Mouse (Mus musculus) kidney, embryonic 16.5 days (tissue): Measurements from ENCODE around the gene Wipf3. TPM values are rescaled to one million over a fixed set of nuclear protein-coding genes. Genes with fewer than 3 reads are reported as not detected.
A peak's percentile ranks its signal among the peaks of the same experiment; 100 is the strongest.

Experiments used
- ATAC-seq: fragments of 200-750 bp; cut with Nextera tagmentation; 2 replicates; pipeline ENCODE4 v1.8.0; 2017; ENCODE audit warnings: moderate TSS enrichment; ENCODE audit not compliant: low FRiP score, low TSS enrichment
- H3K27ac ChIP-seq: fragments of 300-500 bp; sonication (generic); 2 replicates; pipeline ENCODE4 v1.5.1; 2014; ENCODE audit warnings: low read length
- H3K27me3 ChIP-seq: fragments of 300-500 bp; sonication (generic); 2 replicates; pipeline ENCODE4 v1.6.1; 2014; ENCODE audit warnings: low read length, control low read depth, mixed read lengths; ENCODE audit not compliant: insufficient read depth
- H3K36me3 ChIP-seq: fragments of 300-500 bp; sonication (generic); 2 replicates; pipeline ENCODE4 v1.6.1; 2014; ENCODE audit warnings: low read length, control low read depth, mixed read lengths; ENCODE audit not compliant: insufficient read depth
- H3K4me1 ChIP-seq: fragments of 300-500 bp; sonication (generic); 2 replicates; pipeline ENCODE4 v1.6.1; 2014; ENCODE audit warnings: low read length, control low read depth, mixed read lengths; ENCODE audit not compliant: insufficient read depth
- H3K4me2 ChIP-seq: fragments of 300-500 bp; sonication (generic); replicated peaks from 2 replicates; pipeline ENCODE4 v1.6.1; 2014; ENCODE audit warnings: low read depth, low read length
- H3K4me3 ChIP-seq: fragments of 300-500 bp; sonication (generic); 2 replicates; pipeline ENCODE4 v1.5.1; 2014; ENCODE audit warnings: mild to moderate bottlenecking, low read length
- H3K9ac ChIP-seq: fragments of 300-500 bp; sonication (generic); replicated peaks from 2 replicates; pipeline ENCODE4 v1.6.1; 2014; ENCODE audit warnings: low read length
- H3K9me3 ChIP-seq: fragments of 300-500 bp; sonication (generic); 2 replicates; pipeline ENCODE4 v1.6.1; 2016; ENCODE audit warnings: low read length, control low read depth
- WGBS: fragments of 180-500 bp; shearing (Covaris S2); extraction: QIAGEN DNeasy Blood & Tissue Kit; methylation state at CpG from one replicate; pipeline ENCODE4 v1.1.7; 2014; 5-methylcytosine and 5-hydroxymethylcytosine counted together
- polyA plus RNA-seq: library from polyadenylated mRNA; unstranded; fragments of >200 nt; fragmentation: Nextera tagmentation; extraction: Ambion mirVana; gene quantifications from 2 replicates; pipeline ENCODE4 v1.2.1, GENCODE M21; 2015

Wipf3 gene
- polyA plus RNA-seq, 1 experiment from 2014 or later: 3.1 TPM

- no peaks in the 10 kb centered on the region for H3K36me3 ChIP-seq
- ATAC-seq: no peak
- peak overlapping the region; percentile 65 for H3K9ac ChIP-seq
- 32% methylated on average over 7 of the region's 7 CpGs for WGBS
- H3K4me3 ChIP-seq: peak overlapping the region; percentile 57
- peaks cover 30% of the 10 kb centered on the region for H3K27me3 ChIP-seq
- H3K9me3 ChIP-seq: no peaks in the 10 kb centered on the region
- peak overlapping the region; percentile 92 for H3K4me2 ChIP-seq
- H3K4me1 ChIP-seq: peaks cover 12% of the 10 kb centered on the region
- H3K27ac ChIP-seq: no peak overlapping the region
Measured at GRCm38 (mm10) chr6:54430221-54430620, 818 bp downstream of the Wipf3 start.

- Histone ChIP-seq H3K36me3 (no peaks in the 10 kb centered on the region), H3K4me2 (no peak overlapping the region), H3K4me1 (peaks cover 12% of the 10 kb centered on the region), H3K27ac (no peak overlapping the region), H3K9me3 (no peaks in the 10 kb centered on the region), H3K27me3 (peaks cover 30% of the 10 kb centered on the region), H3K9ac (no peak overlapping the region), H3K4me3 (no peak overlapping the region)
- 84% methylated on average over 10 of the region's 10 CpGs for WGBS
- no peak for ATAC-seq
Measured at GRCm38 (mm10) chr6:54431761-54432160, 2.4 kb downstream of the Wipf3 start.

- WGBS: 83% methylated on average over 9 of the region's 9 CpGs
- no peak overlapping the region for H3K27ac ChIP-seq
- no peaks in the 10 kb centered on the region for H3K36me3 ChIP-seq
- no peak overlapping the region for H3K9ac ChIP-seq
- H3K27me3 ChIP-seq: peaks cover 30% of the 10 kb centered on the region
- no peak overlapping the region for H3K4me3 ChIP-seq
- H3K4me1 ChIP-seq: peaks cover 12% of the 10 kb centered on the region
- no peak for ATAC-seq
- no peaks in the 10 kb centered on the region for H3K9me3 ChIP-seq
- no peak overlapping the region for H3K4me2 ChIP-seq
Measured at GRCm38 (mm10) chr6:54432191-54432590, 2.8 kb downstream of the Wipf3 start.

GRCm38 (mm10) chr6:54432806-54433545, 3.6 kb downstream of the Wipf3 start:
- Histone ChIP-seq H3K9ac (no peak overlapping the region), H3K9me3 (no peaks in the 10 kb centered on the region), H3K4me3 (no peak overlapping the region), H3K27me3 (peaks cover 30% of the 10 kb centered on the region), H3K36me3 (no peaks in the 10 kb centered on the region), H3K4me2 (no peak overlapping the region), H3K4me1 (peaks cover 12% of the 10 kb centered on the region), H3K27ac (no peak overlapping the region)
- 58% methylated on average over 13 of the region's 13 CpGs for WGBS
- no peak for ATAC-seq

- Histone ChIP-seq H3K4me1 (peaks cover 6% of the 10 kb centered on the region), H3K27ac (no peak overlapping the region), H3K36me3 (no peaks in the 10 kb centered on the region), H3K27me3 (peaks cover 19% of the 10 kb centered on the region), H3K9ac (no peak overlapping the region), H3K9me3 (no peaks in the 10 kb centered on the region), H3K4me3 (no peak overlapping the region), H3K4me2 (no peak overlapping the region)
- 74% methylated on average over 2 of the region's 2 CpGs for WGBS
- ATAC-seq: no peak
Measured at GRCm38 (mm10) chr6:54434171-54434570, 4.8 kb downstream of the Wipf3 start.

- ATAC-seq: no peak
- H3K27ac ChIP-seq: no peak overlapping the region
- WGBS: 45% methylated on average over 7 of the region's 7 CpGs
Measured at GRCm38 (mm10) chr6:54435663-54436062, 6.3 kb downstream of the Wipf3 start.

GRCm38 (mm10) chr6:54436286-54436685, 6.9 kb downstream of the Wipf3 start:
- H3K4me1 ChIP-seq: no peaks in the 10 kb centered on the region
- no peak overlapping the region for H3K27ac ChIP-seq
- H3K9me3 ChIP-seq: no peaks in the 10 kb centered on the region
- H3K36me3 ChIP-seq: no peaks in the 10 kb centered on the region
- no peak for ATAC-seq
- no peak overlapping the region for H3K4me3 ChIP-seq
- no peak overlapping the region for H3K9ac ChIP-seq
- 0 out of 2 replicates have a peak, but pooled peaks cover 3% of the 10 kb centered on the region for H3K27me3 ChIP-seq
- no peak overlapping the region for H3K4me2 ChIP-seq
- WGBS: 69% methylated on average over 5 of the region's 5 CpGs

More at GRCm38 (mm10) chr6:54435663-54436062, 6.3 kb downstream of the Wipf3 start:
- H3K9ac ChIP-seq: no peak overlapping the region
- no peaks in the 10 kb centered on the region for H3K4me1 ChIP-seq
- no peak overlapping the region for H3K4me3 ChIP-seq
- no peaks in the 10 kb centered on the region for H3K9me3 ChIP-seq
- no peak overlapping the region for H3K4me2 ChIP-seq
- H3K27me3 ChIP-seq: peaks cover 8% of the 10 kb centered on the region
- no peaks in the 10 kb centered on the region for H3K36me3 ChIP-seq

- WGBS: 62% methylated on average over 4 of the region's 4 CpGs
- Histone ChIP-seq H3K27ac (no peak overlapping the region), H3K36me3 (no peaks in the 10 kb centered on the region), H3K4me1 (no peaks in the 10 kb centered on the region), H3K4me3 (no peak overlapping the region), H3K4me2 (no peak overlapping the region), H3K27me3 (no peaks in the 10 kb centered on the region), H3K9ac (no peak overlapping the region), H3K9me3 (no peaks in the 10 kb centered on the region)
- ATAC-seq: no peak
Measured at GRCm38 (mm10) chr6:54438510-54438909, 9.1 kb downstream of the Wipf3 start.

GRCm38 (mm10) chr6:54440658-54441057, 11.3 kb downstream of the Wipf3 start:
- no peaks in the 10 kb centered on the region for H3K9me3 ChIP-seq
- WGBS: 91% methylated on average over 6 of the region's 6 CpGs
- no peak overlapping the region for H3K4me2 ChIP-seq
- no peak for ATAC-seq
- H3K4me3 ChIP-seq: no peak overlapping the region
- H3K27me3 ChIP-seq: no peaks in the 10 kb centered on the region
- H3K27ac ChIP-seq: no peak overlapping the region
- no peaks in the 10 kb centered on the region for H3K36me3 ChIP-seq
- H3K9ac ChIP-seq: no peak overlapping the region
- no peaks in the 10 kb centered on the region for H3K4me1 ChIP-seq

- H3K4me1 ChIP-seq: no peaks in the 10 kb centered on the region
- no peaks in the 10 kb centered on the region for H3K27me3 ChIP-seq
- H3K9me3 ChIP-seq: no peaks in the 10 kb centered on the region
- WGBS: 62% methylated on average over 4 of the region's 4 CpGs
- H3K36me3 ChIP-seq: no peaks in the 10 kb centered on the region
- H3K4me3 ChIP-seq: no peak overlapping the region
- H3K4me2 ChIP-seq: no peak overlapping the region
- no peak overlapping the region for H3K27ac ChIP-seq
- no peak overlapping the region for H3K9ac ChIP-seq
- ATAC-seq: no peak
Measured at GRCm38 (mm10) chr6:54443657-54444056, 14.3 kb downstream of the Wipf3 start.
